Mouse (Mus musculus) left cerebral cortex, postnatal 25 days (tissue): ENCODE measurements around the gene Serinc5. TPM values are rescaled to one million over a fixed set of nuclear protein-coding genes. Genes with fewer than 3 reads are reported as not detected.

ENCODE experiments used
- DNase-seq, 2 experiments: peaks; one replicate each; pipeline ENCODE4 v3.0.0; 2022; ENCODE audit warnings: low spot score in 2 of 2, mixed read lengths in 1 of 2
- intact Hi-C: fragments of 180-260 bp; cut with DNase I; formaldehyde crosslinking; loops from one replicate; pipeline ENCODE4 v1.15.1; 2025
- total RNA-seq, 2 experiments: library from RNA; stranded (reverse); gene quantifications; 2 replicates each; pipeline ENCODE4 v1.2.3; 2021

Serinc5 gene
- total RNA-seq, 2 experiments from 2014 or later = 56.3 to 71.3 TPM

- DNase-seq = peak in 1 of 2 experiments; percentile 22
- intact Hi-C loops = loop anchor here (5.0 kb wide), 2 partner anchors 36 to 79 kb away; partner anchors contain the start of gene Zfyve16
Observed at GRCm38 (mm10) chr13:92611254-92611784, 428 bp downstream of the Serinc5 start.

- DNase-seq = no peak
- intact Hi-C loops = loop anchor here (5.0 kb wide), 2 partner anchors 35 to 80 kb away; partner anchors contain the start of gene Zfyve16
Observed at GRCm38 (mm10) chr13:92611917-92612316, 1.0 kb downstream of the Serinc5 start.

- intact Hi-C loops = loop anchor here (5.0 kb wide), 2 partner anchors 34 to 81 kb away; partner anchors contain the start of gene Zfyve16
Observed at GRCm38 (mm10) chr13:92613094-92613493, 2.2 kb downstream of the Serinc5 start.

GRCm38 (mm10) chr13:92615201-92615600 is 4.3 kb downstream of the Serinc5 start:
- intact Hi-C loops = no loop called here
- DNase-seq = peak in 1 of 2 experiments; percentile 57

More at GRCm38 (mm10) chr13:92613094-92613493, 2.2 kb downstream of the Serinc5 start:
- no peak for DNase-seq

- DNase-seq = no peak
- intact Hi-C loops = no loop called here
Observed at GRCm38 (mm10) chr13:92616459-92616858, 5.6 kb downstream of the Serinc5 start.

- intact Hi-C loops = no loop called here
- DNase-seq = no peak
Observed at GRCm38 (mm10) chr13:92626196-92626595, 15.3 kb downstream of the Serinc5 start.

GRCm38 (mm10) chr13:92626725-92627124 is 15.8 kb downstream of the Serinc5 start:
- intact Hi-C loops = no loop called here
- no peak for DNase-seq

GRCm38 (mm10) chr13:92629509-92629908 is 18.6 kb downstream of the Serinc5 start:
- no peak for DNase-seq
- intact Hi-C loops = no loop called here

GRCm38 (mm10) chr13:92631450-92631849 is 20.6 kb downstream of the Serinc5 start:
- intact Hi-C loops = no loop called here
- DNase-seq = no peak

GRCm38 (mm10) chr13:92632550-92632949 is 21.7 kb downstream of the Serinc5 start:
- no peak for DNase-seq

GRCm38 (mm10) chr13:92635040-92635439 is 24.1 kb downstream of the Serinc5 start:
- DNase-seq = no peak
- intact Hi-C loops = no loop called here

More at GRCm38 (mm10) chr13:92632550-92632949, 21.7 kb downstream of the Serinc5 start:
- intact Hi-C loops = no loop called here

- no peak for DNase-seq
- intact Hi-C loops = no loop called here
Observed at GRCm38 (mm10) chr13:92636226-92636909, 25.5 kb downstream of the Serinc5 start.

GRCm38 (mm10) chr13:92636910-92637275 is 26.0 kb downstream of the Serinc5 start:
- intact Hi-C loops = no loop called here
- peak; percentile 52 to 86 for DNase-seq

- intact Hi-C loops = loop anchor here (1.0 to 2.0 kb wide), 2 partner anchors 29 to 59 kb away; no protein-coding TSS in a partner anchor
Observed at GRCm38 (mm10) chr13:92639093-92640014, 28.5 kb downstream of the Serinc5 start.

GRCm38 (mm10) chr13:92644199-92644598 is 33.3 kb downstream of the Serinc5 start:
- intact Hi-C loops = no loop called here
- DNase-seq = no peak

More at GRCm38 (mm10) chr13:92639093-92640014, 28.5 kb downstream of the Serinc5 start:
- peak; percentile 79 to 98 for DNase-seq

GRCm38 (mm10) chr13:92644753-92645152 is 33.9 kb downstream of the Serinc5 start:
- no peak for DNase-seq
- intact Hi-C loops = loop anchor here (5.0 kb wide), 1 partner anchor 32 kb away; the partner anchor contains the start of gene Serinc5

- no peak for DNase-seq
Observed at GRCm38 (mm10) chr13:92647695-92648094, 36.8 kb downstream of the Serinc5 start.

GRCm38 (mm10) chr13:92649111-92649510 is 38.2 kb downstream of the Serinc5 start:
- no peak for DNase-seq

More at GRCm38 (mm10) chr13:92647695-92648094, 36.8 kb downstream of the Serinc5 start:
- intact Hi-C loops = loop anchor here (5.0 kb wide), 1 partner anchor 35 kb away; the partner anchor contains the start of gene Serinc5

GRCm38 (mm10) chr13:92650956-92651355 is 40.1 kb downstream of the Serinc5 start:
- intact Hi-C loops = no loop called here
- no peak for DNase-seq

More at GRCm38 (mm10) chr13:92649111-92649510, 38.2 kb downstream of the Serinc5 start:
- intact Hi-C loops = loop anchor here (5.0 kb wide), 1 partner anchor 37 kb away; the partner anchor contains the start of gene Serinc5
